Mouse (Mus musculus): ENCODE data around the gene Arl1. TPM values are rescaled to one million over a fixed set of nuclear protein-coding genes. Genes with fewer than 3 reads are reported as not detected.
A peak's percentile ranks its signal among the peaks of the same experiment; 100 is the strongest.

The Arl1 gene
- 143 and 160 TPM in 2 replicates for polyA plus RNA-seq (2016; fragmentation: Nextera tagmentation; extraction: Ambion mirVana)

- peaks cover 18% of the 10 kb centered on the region for H3K4me1 ChIP-seq (replicated peaks)
- H3K36me3 ChIP-seq: peaks cover 13% of the 10 kb centered on the region; the same call in 1 of the 2 replicates
- H3K4me3 ChIP-seq: peak within 1 kb of the TSS; percentile 97
- DNase-seq (ENCODE audit: low spot score): peak; percentile 90
- H3K9me3 ChIP-seq: no peaks in the 10 kb centered on the region
- H3K27me3 ChIP-seq (ENCODE audit: insufficient read depth, poor library complexity, severe bottlenecking): no peaks in the 10 kb centered on the region
- WGBS: under 1% methylated on average over 65 of the region's 65 CpGs
- peak within 1 kb of the TSS; percentile 91 for H3K27ac ChIP-seq
Observed at GRCm38 (mm10) chr10:88730571-88731495, at the start of gene Arl1. Arl1 (plus strand) TSS chr10:88730858.

GRCm38 (mm10) chr10:88682904-88683563 is 47.6 kb upstream of the Arl1 start:
- H3K36me3 ChIP-seq: no peaks in the 10 kb centered on the region
- no peak for DNase-seq (ENCODE audit: low spot score)
- H3K4me3 ChIP-seq: no peak overlapping the region
- WGBS: 88% methylated on average over 4 of the region's 4 CpGs
- H3K27ac ChIP-seq: no peak overlapping the region
- H3K27me3 ChIP-seq (ENCODE audit: insufficient read depth, poor library complexity, severe bottlenecking): no peaks in the 10 kb centered on the region
- H3K4me1 ChIP-seq (replicated peaks): no peaks in the 10 kb centered on the region
- H3K9me3 ChIP-seq: no peaks in the 10 kb centered on the region

GRCm38 (mm10) chr10:88684925-88685324 is 45.7 kb upstream of the Arl1 start, which contains the start of gene Spic:
Spic (minus strand) TSS chr10:88685015.
- Histone ChIP-seq H3K27me3 (ENCODE audit: insufficient read depth, poor library complexity, severe bottlenecking) (no peaks in the 10 kb centered on the region), H3K4me3 (no peak within 1 kb of the TSS), H3K27ac (no peak within 1 kb of the TSS), H3K36me3 (no peaks in the 10 kb centered on the region), H3K4me1 (replicated peaks) (no peaks in the 10 kb centered on the region), H3K9me3 (no peaks in the 10 kb centered on the region)
- DNase-seq (ENCODE audit: low spot score): no peak
- 71% methylated on average over 5 of the region's 5 CpGs for WGBS

GRCm38 (mm10) chr10:88700938-88701337 is 29.7 kb upstream of the Arl1 start:
- Histone ChIP-seq H3K27ac (no peak overlapping the region), H3K9me3 (0 out of 2 replicates have a peak, but pooled peaks cover 4% of the 10 kb centered on the region), H3K4me1 (replicated peaks) (no peaks in the 10 kb centered on the region), H3K36me3 (no peaks in the 10 kb centered on the region), H3K27me3 (ENCODE audit: insufficient read depth, poor library complexity, severe bottlenecking) (no peaks in the 10 kb centered on the region), H3K4me3 (no peak overlapping the region)
- no peak for DNase-seq (ENCODE audit: low spot score)
- WGBS: 74% methylated on average over 6 of the region's 6 CpGs

- H3K9me3 ChIP-seq: 0 out of 2 replicates have a peak, but pooled peaks cover 2% of the 10 kb centered on the region
- DNase-seq (ENCODE audit: low spot score): peak; percentile 18
- 61% methylated on average over 10 of the region's 10 CpGs for WGBS
Observed at GRCm38 (mm10) chr10:88708671-88709523, 21.8 kb upstream of the Arl1 start.

GRCm38 (mm10) chr10:88712359-88712758 is 18.3 kb upstream of the Arl1 start:
- Histone ChIP-seq H3K27me3 (ENCODE audit: insufficient read depth, poor library complexity, severe bottlenecking) (no peaks in the 10 kb centered on the region), H3K27ac (no peak overlapping the region), H3K36me3 (no peaks in the 10 kb centered on the region), H3K9me3 (no peaks in the 10 kb centered on the region), H3K4me3 (no peak overlapping the region), H3K4me1 (replicated peaks) (0 out of 2 replicates have a peak, but pooled peaks cover 6% of the 10 kb centered on the region)
- no peak for DNase-seq (ENCODE audit: low spot score)
- 85% methylated on average over 6 of the region's 6 CpGs for WGBS

More at GRCm38 (mm10) chr10:88708671-88709523, 21.8 kb upstream of the Arl1 start:
- Histone ChIP-seq H3K4me3 (no peak overlapping the region), H3K27me3 (ENCODE audit: insufficient read depth, poor library complexity, severe bottlenecking) (no peaks in the 10 kb centered on the region), H3K27ac (no peak overlapping the region), H3K36me3 (no peaks in the 10 kb centered on the region), H3K4me1 (replicated peaks) (no peaks in the 10 kb centered on the region)

GRCm38 (mm10) chr10:88714744-88715143 is 15.9 kb upstream of the Arl1 start:
- 0 out of 2 replicates have a peak, but pooled peaks cover 6% of the 10 kb centered on the region for H3K4me1 ChIP-seq (replicated peaks)
- no peaks in the 10 kb centered on the region for H3K9me3 ChIP-seq
- no peak overlapping the region for H3K4me3 ChIP-seq
- no peak for DNase-seq (ENCODE audit: low spot score)
- H3K27ac ChIP-seq: no peak overlapping the region
- no peaks in the 10 kb centered on the region for H3K27me3 ChIP-seq (ENCODE audit: insufficient read depth, poor library complexity, severe bottlenecking)
- no peaks in the 10 kb centered on the region for H3K36me3 ChIP-seq
- 84% methylated on average over 4 of the region's 4 CpGs for WGBS

GRCm38 (mm10) chr10:88715621-88716020 is 15.0 kb upstream of the Arl1 start:
- H3K4me3 ChIP-seq: no peak overlapping the region
- H3K27ac ChIP-seq: no peak overlapping the region
- H3K4me1 ChIP-seq (replicated peaks): 0 out of 2 replicates have a peak, but pooled peaks cover 6% of the 10 kb centered on the region
- no peaks in the 10 kb centered on the region for H3K36me3 ChIP-seq
- no peaks in the 10 kb centered on the region for H3K9me3 ChIP-seq
- no peaks in the 10 kb centered on the region for H3K27me3 ChIP-seq (ENCODE audit: insufficient read depth, poor library complexity, severe bottlenecking)
- no peak for DNase-seq (ENCODE audit: low spot score)
- 79% methylated on average over 6 of the region's 6 CpGs for WGBS

- 50% methylated on average over 13 of the region's 13 CpGs for WGBS
- Histone ChIP-seq H3K9me3 (no peaks in the 10 kb centered on the region), H3K27me3 (ENCODE audit: insufficient read depth, poor library complexity, severe bottlenecking) (no peaks in the 10 kb centered on the region), H3K4me3 (no peak overlapping the region), H3K4me1 (replicated peaks) (0 out of 2 replicates have a peak, but pooled peaks cover 6% of the 10 kb centered on the region), H3K36me3 (no peaks in the 10 kb centered on the region), H3K27ac (no peak overlapping the region)
- no peak for DNase-seq (ENCODE audit: low spot score)
Observed at GRCm38 (mm10) chr10:88716986-88717755, 13.5 kb upstream of the Arl1 start.

GRCm38 (mm10) chr10:88717756-88718025 is 13.0 kb upstream of the Arl1 start:
- Histone ChIP-seq H3K9me3 (no peaks in the 10 kb centered on the region), H3K36me3 (no peaks in the 10 kb centered on the region), H3K27ac (no peak overlapping the region), H3K4me1 (replicated peaks) (0 out of 2 replicates have a peak, but pooled peaks cover 6% of the 10 kb centered on the region), H3K27me3 (ENCODE audit: insufficient read depth, poor library complexity, severe bottlenecking) (no peaks in the 10 kb centered on the region), H3K4me3 (no peak overlapping the region)
- WGBS: 51% methylated on average over 2 of the region's 2 CpGs
- DNase-seq (ENCODE audit: low spot score): no peak

- no peak overlapping the region for H3K27ac ChIP-seq
- H3K36me3 ChIP-seq: no peaks in the 10 kb centered on the region
- H3K4me3 ChIP-seq: no peak overlapping the region
- H3K4me1 ChIP-seq (replicated peaks): 0 out of 2 replicates have a peak, but pooled peaks cover 6% of the 10 kb centered on the region
- DNase-seq (ENCODE audit: low spot score): no peak
- no peaks in the 10 kb centered on the region for H3K9me3 ChIP-seq
- WGBS: 85% methylated on average over 1 of the region's 1 CpGs
- H3K27me3 ChIP-seq (ENCODE audit: insufficient read depth, poor library complexity, severe bottlenecking): no peaks in the 10 kb centered on the region
Observed at GRCm38 (mm10) chr10:88719618-88720017, 11.0 kb upstream of the Arl1 start.

- 60% methylated on average over 2 of the region's 2 CpGs for WGBS
- H3K4me3 ChIP-seq: no peak overlapping the region
- H3K4me1 ChIP-seq (replicated peaks): peaks cover 3% of the 10 kb centered on the region
- H3K27ac ChIP-seq: no peak overlapping the region
- H3K27me3 ChIP-seq (ENCODE audit: insufficient read depth, poor library complexity, severe bottlenecking): no peaks in the 10 kb centered on the region
- no peaks in the 10 kb centered on the region for H3K9me3 ChIP-seq
- no peak for DNase-seq (ENCODE audit: low spot score)
- H3K36me3 ChIP-seq: no peaks in the 10 kb centered on the region
Observed at GRCm38 (mm10) chr10:88725343-88725742, 5.3 kb upstream of the Arl1 start.
